Mouse (Mus musculus): ENCODE data around the gene Lbhd1. TPM values are rescaled to one million over a fixed set of nuclear protein-coding genes. Genes with fewer than 3 reads are reported as not detected.

The Lbhd1 gene
- polyA plus RNA-seq, 1 experiment from 2014 or later: 15.4 TPM

- CTCF ChIA-PET: no interaction called here
- DNase-seq (ENCODE audit: low read depth, low spot score): no peak
- ATAC-seq: no peak
- in situ Hi-C loops (cut with MboI; ENCODE audit: low pct_unique_long_range_greater_than_20kb): no loop called here
- POLR2A ChIA-PET: no interaction called here
- H3K27me3 ChIP-seq: no peaks in the 10 kb centered on the region
- TF ChIP-seq CTCF (IDR thresholded peaks at IDR 0.05): no peak
These were observed 25.0 kb downstream of the Lbhd1 start for GRCm38 (mm10) chr19:8908531-8908930.

DNA sequence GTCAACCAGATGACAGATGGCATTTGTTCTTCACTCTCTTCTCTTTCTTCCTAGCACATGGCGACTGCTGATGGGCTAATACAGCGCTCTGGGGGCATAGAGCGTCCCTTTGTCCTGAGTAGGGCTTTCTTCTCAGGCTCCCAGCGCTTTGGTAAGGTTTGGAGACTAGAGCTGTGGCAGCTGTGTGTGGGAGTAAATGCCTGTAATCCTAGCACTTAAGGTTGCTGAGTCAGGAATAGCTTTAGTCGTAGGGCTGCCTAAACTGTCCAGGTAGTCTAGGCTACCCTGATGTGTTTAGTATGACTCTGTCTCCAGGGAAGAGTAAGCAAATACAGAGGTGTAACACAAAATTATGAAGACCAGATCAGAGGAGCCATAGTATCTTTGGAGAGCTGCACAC is 28.3 kb downstream of the Lbhd1 start:
- DNase-seq (ENCODE audit: low read depth, low spot score) (no peak), ATAC-seq (no peak)
- no peaks in the 10 kb centered on the region for H3K27me3 ChIP-seq
- POLR2A ChIA-PET: interaction anchor here (0.6 kb wide), 1 partner anchor 10 kb away, joined by 6 read pairs; no protein-coding TSS in a partner anchor
- CTCF ChIA-PET: interaction anchor here (0.9 to 1.3 kb wide), 3 partner anchors 11 to 73 kb away, joined by 3 to 4 read pairs (median 3); partner anchors contain the start of gene Gng3
- no peak for TF ChIP-seq CTCF (IDR thresholded peaks at IDR 0.05)
- in situ Hi-C loops (cut with MboI; ENCODE audit: low pct_unique_long_range_greater_than_20kb): no loop called here

DNA sequence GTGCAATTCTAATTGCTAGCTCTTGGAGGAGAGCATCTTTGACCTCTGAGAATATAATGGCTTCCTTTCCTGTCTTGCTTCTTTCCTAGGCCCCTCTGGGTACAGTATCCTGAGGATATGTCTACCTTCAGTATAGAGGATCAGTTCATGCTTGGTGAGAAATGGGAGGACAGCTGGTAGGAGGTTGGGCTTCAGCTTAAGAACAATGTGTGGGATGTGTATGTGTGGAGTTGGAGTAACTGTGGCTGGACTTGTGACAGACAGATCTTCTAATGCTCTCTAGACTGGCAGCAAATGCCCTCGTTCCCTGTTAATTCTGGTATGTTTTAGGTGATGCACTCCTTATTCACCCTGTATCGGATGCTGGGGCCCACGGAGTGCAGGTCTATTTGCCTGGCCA is 30.7 kb downstream of the Lbhd1 start:
- ChIA-PET CTCF (interaction anchor here (1.6 kb wide), 1 partner anchor 10 kb away, joined by 4 read pairs; no protein-coding TSS in a partner anchor), POLR2A (no interaction called here)
- DNase-seq (ENCODE audit: low read depth, low spot score): no peak
- no peaks in the 10 kb centered on the region for H3K27me3 ChIP-seq
- in situ Hi-C loops (cut with MboI; ENCODE audit: low pct_unique_long_range_greater_than_20kb): no loop called here
- no peak for TF ChIP-seq CTCF (IDR thresholded peaks at IDR 0.05)
- ATAC-seq: no peak

DNA sequence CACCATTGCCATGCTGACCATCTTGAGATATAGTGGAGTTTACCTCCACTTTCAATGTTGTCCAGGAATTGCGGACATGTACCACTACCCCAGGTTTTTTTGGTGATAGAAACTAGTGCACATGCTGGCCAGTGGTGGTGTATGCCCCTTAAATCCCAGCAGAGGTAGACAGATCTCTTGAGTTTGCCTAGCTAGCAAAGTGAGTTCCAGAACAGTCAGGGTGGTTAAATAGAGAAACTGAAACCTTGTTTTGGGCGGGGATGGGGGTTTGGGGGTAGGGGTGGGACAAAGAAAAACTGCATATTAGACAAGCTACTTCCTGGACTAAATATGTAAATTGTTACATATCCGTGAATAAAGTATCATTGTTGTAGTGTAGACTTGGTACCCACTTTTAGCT is 35.5 kb downstream of the Lbhd1 start:
- in situ Hi-C loops (cut with MboI; ENCODE audit: low pct_unique_long_range_greater_than_20kb): no loop called here
- ChIA-PET CTCF (interaction anchor here (1.4 to 1.6 kb wide), 3 partner anchors 15 to 47 kb away, joined by 3 to 5 read pairs (median 3); no protein-coding TSS in a partner anchor), POLR2A (interaction anchor here (1.6 to 3.4 kb wide), 2 partner anchors 18 to 46 kb away, joined by 5 to 18 read pairs; no protein-coding TSS in a partner anchor)
- no peak for DNase-seq (ENCODE audit: low read depth, low spot score)
- H3K27me3 ChIP-seq: no peaks in the 10 kb centered on the region
- TF ChIP-seq CTCF (IDR thresholded peaks at IDR 0.05): no peak
- ATAC-seq: no peak

DNA sequence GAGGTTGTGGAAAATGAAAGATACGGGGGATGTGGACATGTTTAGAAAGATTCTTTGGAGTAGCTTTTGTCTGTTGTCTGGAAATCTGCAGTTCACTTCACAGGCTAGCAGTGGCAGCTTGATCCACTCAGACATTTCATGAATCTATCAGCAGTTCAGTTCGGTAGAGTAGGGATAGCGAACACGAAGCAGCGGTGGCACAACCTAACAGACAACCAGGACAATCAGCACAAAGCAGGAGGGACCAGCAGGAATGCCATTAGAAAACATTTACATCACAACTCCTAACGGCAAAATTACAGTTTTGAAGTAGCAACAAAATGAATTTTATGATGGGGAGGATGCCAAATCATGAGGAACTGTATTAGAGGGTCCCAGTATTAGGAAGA is 36.1 kb downstream of the Lbhd1 start:
- CTCF ChIA-PET: interaction anchor here (1.3 to 1.6 kb wide), 5 partner anchors 16 to 190 kb away, joined by 3 to 5 read pairs (median 3); no protein-coding TSS in a partner anchor

DNA sequence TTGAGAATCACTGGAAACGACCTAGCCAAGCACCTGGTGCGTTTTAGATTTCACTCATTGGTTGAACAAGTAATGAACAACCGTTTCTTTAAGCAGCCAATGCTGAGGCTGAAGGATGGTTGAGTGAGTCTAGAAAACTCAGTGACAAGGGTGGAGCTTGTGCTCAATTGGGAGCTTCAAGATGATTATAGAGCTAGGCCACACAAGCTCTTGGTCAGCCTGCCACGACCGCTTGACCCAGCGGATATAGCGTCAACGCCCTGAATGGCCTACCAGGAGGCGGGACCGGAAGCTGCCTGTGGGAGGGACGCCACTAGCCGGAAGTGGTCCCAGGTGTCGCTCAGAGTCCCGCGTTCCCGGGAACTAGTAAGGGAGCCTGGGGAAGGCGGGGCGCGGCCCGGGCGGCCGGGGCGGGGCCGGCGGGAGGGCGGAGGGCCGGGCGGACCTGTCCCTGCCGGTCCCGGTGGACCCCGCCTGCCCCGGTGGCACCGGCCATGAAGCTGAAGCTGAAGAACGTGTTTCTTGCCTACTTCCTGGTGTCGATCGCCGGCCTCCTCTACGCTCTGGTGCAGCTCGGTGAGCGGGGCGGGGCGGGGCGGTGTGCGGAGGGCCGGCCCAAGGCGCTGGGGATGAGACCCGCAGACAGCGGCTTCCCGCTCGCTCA is 36.7 kb downstream of the Lbhd1 start, which contains the start of gene B3gat3:
Gene B3gat3, plus strand, starts transcription at position 302 of the 664 bp plus-strand sequence.
- TF ChIP-seq CTCF (IDR thresholded peaks at IDR 0.05): no peak
- ATAC-seq: peak; percentile 98
- ChIA-PET CTCF (interaction anchor here (1.3 to 1.6 kb wide), 5 partner anchors 16 to 190 kb away, joined by 3 to 5 read pairs (median 3); no protein-coding TSS in a partner anchor), POLR2A (interaction anchor here (0.6 to 3.4 kb wide), 4 partner anchors 13 to 33 kb away, joined by 3 to 18 read pairs (median 3); no protein-coding TSS in a partner anchor)
- DNase-seq (ENCODE audit: low read depth, low spot score): no peak
- H3K27me3 ChIP-seq: no peaks in the 10 kb centered on the region
- in situ Hi-C loops (cut with MboI; ENCODE audit: low pct_unique_long_range_greater_than_20kb): no loop called here

More for the DNA sequence above, 36.1 kb downstream of the Lbhd1 start:
- ATAC-seq (no peak), DNase-seq (ENCODE audit: low read depth, low spot score) (no peak)
- no peak for TF ChIP-seq CTCF (IDR thresholded peaks at IDR 0.05)
- POLR2A ChIA-PET: interaction anchor here (0.9 to 3.4 kb wide), 3 partner anchors 14 to 19 kb away, joined by 3 to 18 read pairs (median 3); no protein-coding TSS in a partner anchor
- in situ Hi-C loops (cut with MboI; ENCODE audit: low pct_unique_long_range_greater_than_20kb): no loop called here
- no peaks in the 10 kb centered on the region for H3K27me3 ChIP-seq

DNA sequence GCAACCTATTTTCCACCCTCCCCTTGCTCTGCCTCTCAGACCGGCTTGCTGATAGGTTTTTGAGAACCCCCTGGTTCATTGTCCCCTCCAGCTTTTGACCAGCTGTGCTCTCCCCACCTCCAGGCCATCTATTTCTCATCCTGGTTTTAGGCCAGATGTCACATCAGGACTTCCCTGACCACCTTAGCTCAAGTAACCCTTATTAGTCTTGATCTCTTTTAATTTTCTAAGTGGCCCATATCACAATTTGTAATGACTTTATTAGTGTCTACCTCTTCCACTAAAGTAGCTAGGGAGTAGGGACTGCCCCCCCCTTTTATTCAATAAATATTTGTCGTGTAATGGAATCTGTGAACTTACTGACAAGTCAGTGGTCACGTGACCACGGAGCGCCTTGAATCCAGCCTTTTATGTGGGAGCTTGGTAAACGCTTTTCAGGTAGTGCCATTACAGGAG is 37.3 kb downstream of the Lbhd1 start:
- POLR2A ChIA-PET: interaction anchor here (0.7 to 3.4 kb wide), 4 partner anchors 10 to 39 kb away, joined by 3 to 18 read pairs (median 6); no protein-coding TSS in a partner anchor
- DNase-seq (ENCODE audit: low read depth, low spot score): no peak
- no peak for ATAC-seq
- no peak for TF ChIP-seq CTCF (IDR thresholded peaks at IDR 0.05)
- in situ Hi-C loops (cut with MboI; ENCODE audit: low pct_unique_long_range_greater_than_20kb): no loop called here
- no peaks in the 10 kb centered on the region for H3K27me3 ChIP-seq
- CTCF ChIA-PET: interaction anchor here (1.3 to 1.5 kb wide), 2 partner anchors 42 to 189 kb away, joined by 3 read pairs; no protein-coding TSS in a partner anchor

DNA sequence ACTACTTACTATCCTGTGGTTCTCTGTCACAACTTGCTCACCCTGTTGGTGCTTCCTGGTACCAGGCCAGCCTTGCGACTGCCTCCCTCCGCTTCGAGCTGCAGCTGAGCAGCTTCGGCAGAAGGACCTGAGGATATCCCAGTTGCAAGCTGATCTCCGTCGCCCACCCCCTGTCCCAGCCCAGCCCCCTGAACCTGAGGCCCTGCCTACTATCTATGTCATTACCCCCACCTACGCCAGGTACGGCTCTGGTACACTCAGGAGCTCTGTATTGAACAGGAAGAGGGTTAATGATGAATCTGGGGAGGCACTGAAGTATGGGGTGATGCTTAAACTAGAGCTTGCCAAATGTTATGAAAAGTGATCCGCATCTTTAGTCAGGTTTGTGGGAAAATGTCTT is 38.2 kb downstream of the Lbhd1 start:
- ChIA-PET CTCF (interaction anchor here (1.2 kb wide), 1 partner anchor 8 kb away, joined by 3 read pairs; no protein-coding TSS in a partner anchor), POLR2A (interaction anchor here (0.7 to 3.4 kb wide), 4 partner anchors 9 to 143 kb away, joined by 5 to 18 read pairs (median 6); no protein-coding TSS in a partner anchor)
- ATAC-seq: no peak

GRCm38 (mm10) chr19:8926766-8927165 is 43.2 kb downstream of the Lbhd1 start:
- in situ Hi-C loops (cut with MboI; ENCODE audit: low pct_unique_long_range_greater_than_20kb): no loop called here
- no peaks in the 10 kb centered on the region for H3K27me3 ChIP-seq
- TF ChIP-seq CTCF (IDR thresholded peaks at IDR 0.05): no peak
- POLR2A ChIA-PET: no interaction called here
- no peak for DNase-seq (ENCODE audit: low read depth, low spot score)
- CTCF ChIA-PET: no interaction called here
- no peak for ATAC-seq

More for the DNA sequence above, 38.2 kb downstream of the Lbhd1 start:
- no peak for DNase-seq (ENCODE audit: low read depth, low spot score)
- in situ Hi-C loops (cut with MboI; ENCODE audit: low pct_unique_long_range_greater_than_20kb): no loop called here
- no peaks in the 10 kb centered on the region for H3K27me3 ChIP-seq
- no peak for TF ChIP-seq CTCF (IDR thresholded peaks at IDR 0.05)

DNA sequence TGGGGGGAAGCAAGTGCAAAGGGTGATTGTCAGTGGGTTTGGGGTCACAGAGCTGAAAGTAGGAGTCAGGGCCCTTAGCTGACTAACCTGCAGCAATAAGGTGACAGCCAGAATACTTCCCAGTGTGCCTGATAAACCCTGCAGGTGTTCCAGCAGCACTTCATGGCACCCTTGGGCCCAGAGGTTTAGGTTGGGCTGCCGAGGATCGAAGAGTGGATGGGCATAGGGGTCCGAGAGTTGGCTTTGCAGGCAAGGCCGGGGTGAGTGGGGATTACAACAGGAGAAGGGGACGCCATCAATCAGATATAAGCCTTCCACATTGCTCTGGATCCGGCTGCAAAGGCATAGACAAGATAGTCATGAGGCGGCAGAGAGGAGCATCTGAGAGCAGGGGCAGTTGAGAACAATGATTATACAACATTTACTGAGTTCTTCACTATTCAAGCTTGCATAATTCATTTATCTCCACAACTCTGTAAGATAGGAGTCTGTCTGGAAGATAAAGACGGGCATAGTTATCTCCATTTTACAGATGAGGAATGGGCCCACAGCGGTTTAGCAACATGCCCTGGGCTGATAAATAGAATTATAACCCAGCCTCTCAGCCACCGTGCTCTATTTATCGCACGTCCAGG is 44.5 kb downstream of the Lbhd1 start:
- no peak for ATAC-seq
- POLR2A ChIA-PET: no interaction called here
- no peak for DNase-seq (ENCODE audit: low read depth, low spot score)
- in situ Hi-C loops (cut with MboI; ENCODE audit: low pct_unique_long_range_greater_than_20kb): no loop called here
- CTCF ChIA-PET: no interaction called here
- H3K27me3 ChIP-seq: no peaks in the 10 kb centered on the region
- no peak for TF ChIP-seq CTCF (IDR thresholded peaks at IDR 0.05)

Data from Patski (cell line).